Mouse (Mus musculus) liver, adult 2 months (tissue): Measurements from ENCODE around the gene Tcfl5.

Experiments
- CTCF ChIP-seq: fragments of 200-500 bp; IDR thresholded peaks from 2 replicates; pipeline ENCODE4 v1.5.1; 2011; ENCODE audit warnings: low read depth, low read length, control low read depth
- POLR2A ChIP-seq: fragments of 200-500 bp; IDR thresholded peaks from 2 replicates; pipeline ENCODE4 v1.6.1; 2011; ENCODE audit warnings: low read length, control low read depth; ENCODE audit not compliant: insufficient read depth; ENCODE audit errors: extremely low read depth

DNA sequence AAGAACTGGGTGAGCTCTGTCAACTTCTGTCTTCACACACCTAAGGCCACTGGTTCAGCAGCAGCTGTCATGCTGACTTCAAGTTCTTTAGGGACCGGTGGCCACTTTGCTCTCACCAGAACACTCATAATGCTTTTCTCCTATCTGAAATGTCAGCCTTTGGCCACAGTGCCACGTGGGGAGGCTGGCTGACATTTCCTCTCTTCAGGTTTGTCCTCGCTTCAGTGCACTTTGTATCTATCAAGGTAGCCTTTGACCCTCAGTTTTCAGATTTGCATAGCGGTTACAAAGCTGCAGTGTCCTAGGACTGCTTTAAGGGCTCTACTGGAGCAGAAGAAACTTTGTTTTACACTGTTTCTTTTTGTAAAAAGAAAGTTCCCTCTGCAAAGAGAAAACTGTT lies 66.0 kb downstream of the Tcfl5 start:
- TF ChIP-seq POLR2A = no peak
- TF ChIP-seq CTCF = no peak
